Mouse (Mus musculus): ENCODE results near the gene Camsap3. TPM values are rescaled to one million over a fixed set of nuclear protein-coding genes. Genes with fewer than 3 reads are reported as not detected.
"Not testable (repeated sequence)": the region's sequence is repeated elsewhere in the genome, so short reads cannot be mapped to it uniquely, and the experiment has no call there.

Camsap3 gene
- total and polyA plus RNA-seq, 3 experiments = 0.36 to 0.51 TPM; not detected in 1

DNA sequence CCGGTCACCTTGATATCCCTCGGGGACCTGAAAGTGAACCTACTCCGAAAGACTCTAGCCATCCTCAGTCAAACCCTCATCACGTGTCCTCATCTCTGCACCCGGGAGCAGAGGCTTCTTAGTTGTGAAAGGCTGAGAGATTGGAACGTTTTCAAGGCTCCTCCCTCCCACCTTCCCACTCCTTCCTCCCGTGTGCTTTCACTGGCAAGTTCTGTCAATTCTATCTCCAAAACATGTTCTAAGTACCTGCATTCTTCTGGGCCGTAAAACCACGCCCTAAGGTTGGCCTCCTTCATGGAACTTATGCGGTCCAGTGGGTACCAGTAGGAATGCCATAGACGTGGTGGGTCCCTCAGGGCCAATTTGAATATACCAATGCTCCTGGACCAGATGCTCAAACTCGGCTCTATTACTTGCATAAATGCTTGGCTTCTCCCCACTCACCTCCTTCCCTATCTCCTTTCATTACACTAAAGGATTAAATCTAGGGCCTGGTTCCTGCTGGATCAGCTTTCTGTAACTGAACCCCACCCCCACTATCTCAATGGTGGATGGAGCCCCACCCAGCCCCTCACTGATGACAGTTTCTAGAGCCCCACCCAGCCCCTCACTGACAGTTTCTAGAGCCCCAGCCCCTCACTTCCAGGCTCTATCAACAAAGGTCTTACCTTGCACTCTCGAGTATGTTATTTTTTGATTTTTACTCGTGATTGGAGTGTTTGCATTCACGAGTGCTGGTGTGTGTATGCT, 10.7 kb upstream of the Camsap3 start:
- in situ Hi-C loops (cut with MboI; ENCODE audit: low pct_ligation_motif_present, low pct_unique_long_range_greater_than_20kb, low sequenced_read_pairs) = loop anchor here (10.0 kb wide), 1 partner anchor 48 kb away; the partner anchor contains the start of genes Pcp2, Pet100 and Xab2
- peak overlapping the region; percentile 25; the same call in 1 of the 2 replicates for H3K4me2 ChIP-seq (ENCODE audit: insufficient read depth, low read depth, poor library complexity, severe bottlenecking)

DNA sequence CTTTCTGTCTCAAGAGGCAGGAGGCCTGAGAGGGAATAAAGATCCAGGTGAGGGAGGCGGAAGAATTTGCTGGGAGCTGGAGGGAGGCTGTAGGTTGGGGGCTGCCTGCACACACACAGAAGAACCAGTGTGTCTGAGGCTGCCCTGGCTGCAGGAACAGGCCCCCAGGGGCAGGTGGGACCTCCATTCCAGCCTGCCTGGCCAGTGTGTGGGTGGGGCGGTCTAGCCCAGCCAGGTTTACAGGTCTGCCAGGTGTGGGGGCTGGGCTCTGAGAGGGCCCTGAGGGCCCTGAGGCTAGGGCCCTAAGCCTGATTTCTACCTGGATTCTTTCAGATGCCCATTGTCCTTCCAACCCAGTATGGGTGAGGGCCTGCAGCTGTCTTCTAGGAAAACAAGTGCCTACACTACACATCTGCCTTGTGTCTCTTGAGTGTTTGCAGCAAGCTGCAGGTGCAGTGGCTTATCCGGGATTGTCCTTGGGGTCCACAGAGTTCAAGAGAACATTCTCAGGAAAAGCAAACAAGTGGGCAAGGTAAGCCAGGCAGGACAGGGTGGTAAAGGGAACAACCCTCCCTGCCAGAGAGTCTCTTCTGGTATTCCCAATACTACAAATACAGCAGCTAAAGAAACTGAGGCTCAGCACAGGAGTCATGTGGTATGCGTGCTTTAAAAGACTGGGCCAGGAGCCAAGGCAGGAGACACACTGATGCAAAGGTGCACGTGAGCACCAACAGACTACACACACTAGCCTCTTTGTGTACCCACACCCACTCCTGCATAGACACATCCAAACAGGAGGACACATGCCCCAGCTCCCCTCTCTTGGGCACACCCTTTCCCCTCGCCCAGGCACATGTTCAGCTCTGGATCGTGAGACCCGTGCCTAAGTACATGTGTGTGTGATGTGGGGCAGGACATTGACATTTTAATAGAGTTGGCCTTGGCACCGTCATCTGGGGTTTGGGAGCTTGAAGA, 7.4 kb upstream of the Camsap3 start:
- H3K4me2 ChIP-seq (ENCODE audit: insufficient read depth, low read depth, poor library complexity, severe bottlenecking) = no peak overlapping the region
- in situ Hi-C loops (cut with MboI; ENCODE audit: low pct_ligation_motif_present, low pct_unique_long_range_greater_than_20kb, low sequenced_read_pairs) = loop anchor here (10.0 kb wide), 1 partner anchor 45 kb away; the partner anchor contains the start of genes Pcp2, Pet100 and Xab2
- H3K9ac ChIP-seq (ENCODE audit: insufficient read depth, low read depth) = no peak overlapping the region
- peaks cover 28% of the 10 kb centered on the region for H3K27me3 ChIP-seq (replicated peaks)
- H3K79me2 ChIP-seq (replicated peaks; ENCODE audit: control insufficient read depth, extremely low read depth, insufficient read depth, poor library complexity, severe bottlenecking) = no peaks in the 10 kb centered on the region
- dilution Hi-C loops (cut with MboI; ENCODE audit: extremely low pct_ligation_motif_present, extremely low pct_unique_long_range_greater_than_20kb, low sequenced_read_pairs) = no loop called here
- no peaks in the 10 kb centered on the region for H3K9me3 ChIP-seq (replicated peaks; ENCODE audit: low read length)
- no peak overlapping the region for H3K27ac ChIP-seq (ENCODE audit: insufficient read depth, low read depth)
- H3K4me3 ChIP-seq (replicated peaks in 1 of 3; ENCODE audit: low read depth in 2 of 3, low read length in 2 of 3, poor library complexity in 1 of 3) = no peak overlapping the region
- TF ChIP-seq NRF1 (IDR thresholded peaks at IDR 0.05; ENCODE audit: low read depth, low read length) = no peak
- no peak for TF ChIP-seq USF1 (IDR thresholded peaks at IDR 0.05; ENCODE audit: low read depth, low read length)
- no peak for TF ChIP-seq MEF2A (IDR thresholded peaks at IDR 0.05; ENCODE audit: borderline replicate concordance, low read depth, low read length)
- TF ChIP-seq JUN (IDR thresholded peaks at IDR 0.05; ENCODE audit: insufficient read depth, low read depth, low read length) = no peak
- TF ChIP-seq USF2 (conservative IDR thresholded peaks at IDR 0.05; ENCODE audit: low read depth, low read length) = no peak
- TF ChIP-seq SMC3 (IDR thresholded peaks at IDR 0.05; ENCODE audit: low read depth, low read length) = no peak
- no peak for TF ChIP-seq MAFK (IDR thresholded peaks at IDR 0.05; ENCODE audit: insufficient replicate concordance, low read length)
- TF ChIP-seq MXI1 (IDR thresholded peaks at IDR 0.05; ENCODE audit: low read depth, low read length) = no peak
- no peak for TF ChIP-seq CTCF (conservative IDR thresholded peaks at IDR 0.05 in 1 of 2, IDR thresholded peaks at IDR 0.05 in 1 of 2; ENCODE audit: low read depth in 2 of 2, low read length in 2 of 2)
- no peak for DNase-seq (ENCODE audit: extremely low read depth)
- H3K4me1 ChIP-seq (ENCODE audit: control insufficient read depth in 1 of 2, insufficient read depth in 2 of 2) = 0 out of 4 replicates have a peak, but pooled peaks cover 0 to 4% of the 10 kb centered on the region in 2 experiments
- H3K36me3 ChIP-seq (replicated peaks in 1 of 2; ENCODE audit: control insufficient read depth in 1 of 2, insufficient read depth in 1 of 2, low read length in 1 of 2) = no peaks in the 10 kb centered on the region

More for the DNA sequence above, 10.7 kb upstream of the Camsap3 start:
- TF ChIP-seq IRF4 (IDR thresholded peaks at IDR 0.05; ENCODE audit: low read depth, low read length) (no peak), TCF12 (IDR thresholded peaks at IDR 0.05; ENCODE audit: low read depth, low read length) (no peak), MEF2A (IDR thresholded peaks at IDR 0.05; ENCODE audit: borderline replicate concordance, low read depth, low read length) (no peak), ZC3H11A (IDR thresholded peaks at IDR 0.05; ENCODE audit: low read depth, low read length) (no peak), CTCF (conservative IDR thresholded peaks at IDR 0.05 in 1 of 2, IDR thresholded peaks at IDR 0.05 in 1 of 2; ENCODE audit: low read depth in 2 of 2, low read length in 2 of 2) (no peak), SIN3A (IDR thresholded peaks at IDR 0.05; ENCODE audit: low read length) (no peak), BHLHE40 (IDR thresholded peaks at IDR 0.05; ENCODE audit: low read depth, low read length) (no peak), TBP (conservative IDR thresholded peaks at IDR 0.05; ENCODE audit: low read depth, low read length) (no peak), USF1 (IDR thresholded peaks at IDR 0.05; ENCODE audit: low read depth, low read length) (no peak), HCFC1 (IDR thresholded peaks at IDR 0.05; ENCODE audit: low read depth, low read length) (no peak), ZMIZ1 (IDR thresholded peaks at IDR 0.05; ENCODE audit: low read depth, low read length) (no peak), PAX5 (IDR thresholded peaks at IDR 0.05; ENCODE audit: low read length) (no peak), RCOR1 (conservative IDR thresholded peaks at IDR 0.05; ENCODE audit: low read depth, low read length) (no peak), ZNF384 (IDR thresholded peaks at IDR 0.05; ENCODE audit: low read depth, low read length) (no peak), MXI1 (IDR thresholded peaks at IDR 0.05; ENCODE audit: low read depth, low read length) (no peak), KAT2A (IDR thresholded peaks at IDR 0.05; ENCODE audit: insufficient replicate concordance, low read length) (no peak), NELFE (IDR thresholded peaks at IDR 0.05; ENCODE audit: low read depth, low read length) (no peak)
- Histone ChIP-seq H3K27ac (ENCODE audit: insufficient read depth, low read depth) (no peak overlapping the region), H3K9me3 (replicated peaks; ENCODE audit: low read length) (no peaks in the 10 kb centered on the region), H3K36me3 (replicated peaks in 1 of 2; ENCODE audit: control insufficient read depth in 1 of 2, insufficient read depth in 1 of 2, low read length in 1 of 2) (no peaks in the 10 kb centered on the region), H3K27me3 (replicated peaks) (peaks cover 34% of the 10 kb centered on the region), H3K9ac (ENCODE audit: insufficient read depth, low read depth) (no peak overlapping the region), H3K4me3 (replicated peaks in 1 of 3; ENCODE audit: low read depth in 2 of 3, low read length in 2 of 3, poor library complexity in 1 of 3) (no peak overlapping the region), H3K4me1 (ENCODE audit: control insufficient read depth in 1 of 2, insufficient read depth in 2 of 2) (0 out of 4 replicates have a peak, but pooled peaks cover 0 to 4% of the 10 kb centered on the region in 2 experiments), H3K79me2 (replicated peaks; ENCODE audit: control insufficient read depth, extremely low read depth, insufficient read depth, poor library complexity, severe bottlenecking) (no peaks in the 10 kb centered on the region)
- dilution Hi-C loops (cut with MboI; ENCODE audit: extremely low pct_ligation_motif_present, extremely low pct_unique_long_range_greater_than_20kb, low sequenced_read_pairs) = no loop called here
- no peak for DNase-seq (ENCODE audit: extremely low read depth)

DNA sequence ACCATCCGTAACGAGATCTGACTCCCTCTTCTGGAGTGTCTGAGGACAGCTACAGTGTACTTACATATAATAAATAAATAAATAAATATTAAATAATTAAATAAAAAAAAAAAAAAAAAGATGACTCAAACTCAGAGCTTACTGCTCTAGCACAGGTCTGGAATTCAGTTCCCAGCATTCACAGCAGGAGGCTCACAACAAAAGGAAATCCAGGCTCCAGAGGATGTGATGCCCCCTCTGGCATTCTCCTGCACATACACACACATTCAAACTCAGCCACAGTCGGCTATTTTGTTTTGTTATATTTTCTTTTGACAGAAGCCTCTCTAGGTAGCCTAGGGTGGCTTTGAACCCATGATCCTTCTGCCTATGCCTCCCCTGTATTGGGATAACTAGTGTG, 5.1 kb upstream of the Camsap3 start:
- in situ Hi-C loops (cut with MboI; ENCODE audit: low pct_ligation_motif_present, low pct_unique_long_range_greater_than_20kb, low sequenced_read_pairs); H3K27ac ChIP-seq (ENCODE audit: insufficient read depth, low read depth); DNase-seq (ENCODE audit: extremely low read depth); H3K4me1 ChIP-seq (ENCODE audit: control insufficient read depth in 1 of 2, insufficient read depth in 2 of 2); dilution Hi-C loops (cut with MboI; ENCODE audit: extremely low pct_ligation_motif_present, extremely low pct_unique_long_range_greater_than_20kb, low sequenced_read_pairs); H3K4me3 ChIP-seq (replicated peaks in 1 of 3; ENCODE audit: low read depth in 2 of 3, low read length in 2 of 3, poor library complexity in 1 of 3); H3K9me3 ChIP-seq (replicated peaks; ENCODE audit: low read length); H3K79me2 ChIP-seq (replicated peaks; ENCODE audit: control insufficient read depth, extremely low read depth, insufficient read depth, poor library complexity, severe bottlenecking); H3K9ac ChIP-seq (ENCODE audit: insufficient read depth, low read depth); H3K36me3 ChIP-seq (replicated peaks in 1 of 2; ENCODE audit: control insufficient read depth in 1 of 2, insufficient read depth in 1 of 2, low read length in 1 of 2); H3K4me2 ChIP-seq (ENCODE audit: insufficient read depth, low read depth, poor library complexity, severe bottlenecking): not testable (repeated sequence)
- H3K27me3 ChIP-seq (replicated peaks) = peaks cover 36% of the 10 kb centered on the region
